Mouse (Mus musculus): ENCODE data around the gene Ms4a10. TPM values are rescaled to one million over a fixed set of nuclear protein-coding genes. Genes with fewer than 3 reads are reported as not detected.

Gene Ms4a10
- polyA plus RNA-seq (2015; fragmentation: Nextera tagmentation; extraction: Ambion mirVana): not detected in 2 replicates

DNA sequence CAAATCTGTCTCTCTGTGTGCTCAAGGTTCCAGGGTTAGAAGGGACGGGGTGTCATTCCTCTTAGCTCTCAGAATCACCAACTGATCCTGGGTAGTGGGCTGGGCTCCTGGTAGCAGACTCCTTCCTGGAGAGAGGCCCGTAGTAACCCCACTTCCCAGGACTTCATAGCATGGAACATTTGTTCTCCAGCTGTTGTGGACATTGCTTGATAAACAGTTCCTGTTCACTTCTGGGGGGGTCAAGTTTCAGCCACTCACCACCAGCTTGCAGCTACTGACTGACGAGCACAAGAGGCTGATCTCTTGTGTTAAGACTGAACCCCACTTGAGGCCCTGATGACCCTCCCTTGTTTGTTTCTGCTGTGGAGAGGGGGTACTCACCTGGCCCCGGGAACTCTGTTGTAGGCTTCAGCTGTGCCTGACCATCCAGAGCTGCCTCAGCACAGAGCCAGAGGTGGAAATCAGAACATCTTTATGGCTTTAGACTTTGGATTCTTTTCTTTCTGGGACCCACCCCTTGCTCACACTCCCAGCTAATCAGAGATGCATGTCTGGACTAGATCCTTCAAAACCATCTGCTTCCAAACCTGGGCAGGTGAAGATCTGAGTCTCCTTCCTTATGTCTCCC is at the start of gene Ms4a10:
Ms4a10 (minus strand) TSS at position 433 of the 628 bp plus-strand sequence.
- H3K4me3 ChIP-seq (replicated peaks): no peak within 1 kb of the TSS
- H3K9me3 ChIP-seq: no peaks in the 10 kb centered on the region
- no peak for ATAC-seq
- no peak within 1 kb of the TSS for H3K9ac ChIP-seq (replicated peaks)
- no peaks in the 10 kb centered on the region for H3K27me3 ChIP-seq
- WGBS: 64% methylated on average over 4 of the region's 4 CpGs
- no peaks in the 10 kb centered on the region for H3K4me1 ChIP-seq (replicated peaks)
- H3K36me3 ChIP-seq: no peaks in the 10 kb centered on the region
- no peak within 1 kb of the TSS for H3K27ac ChIP-seq
- H3K4me2 ChIP-seq (replicated peaks): no peak within 1 kb of the TSS

DNA sequence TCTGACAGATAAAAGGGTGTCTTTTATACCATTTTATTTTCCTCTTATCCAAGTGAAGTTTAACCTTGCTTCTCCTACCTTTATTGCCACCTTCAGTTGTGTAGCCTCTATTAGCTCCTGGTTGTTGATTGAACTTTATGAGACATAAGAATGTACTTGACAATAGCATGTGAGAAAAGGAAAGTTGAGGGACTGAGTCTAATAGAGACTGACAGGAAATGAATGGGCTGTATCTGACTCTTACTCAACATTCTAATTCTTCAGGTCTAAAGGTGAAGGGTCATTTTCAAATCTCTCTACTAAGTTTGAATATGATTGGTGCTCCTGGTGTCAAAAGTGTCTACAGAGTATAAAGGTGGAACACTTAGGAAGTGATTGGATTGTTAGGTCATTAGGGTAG is 47.9 kb upstream of the Ms4a10 start:
- Histone ChIP-seq H3K4me2 (replicated peaks) (no peak overlapping the region), H3K36me3 (no peaks in the 10 kb centered on the region), H3K4me3 (replicated peaks) (no peak overlapping the region), H3K27ac (no peak overlapping the region), H3K27me3 (no peaks in the 10 kb centered on the region), H3K9me3 (no peaks in the 10 kb centered on the region), H3K9ac (replicated peaks) (no peak overlapping the region), H3K4me1 (replicated peaks) (no peaks in the 10 kb centered on the region)
- no peak for ATAC-seq

DNA sequence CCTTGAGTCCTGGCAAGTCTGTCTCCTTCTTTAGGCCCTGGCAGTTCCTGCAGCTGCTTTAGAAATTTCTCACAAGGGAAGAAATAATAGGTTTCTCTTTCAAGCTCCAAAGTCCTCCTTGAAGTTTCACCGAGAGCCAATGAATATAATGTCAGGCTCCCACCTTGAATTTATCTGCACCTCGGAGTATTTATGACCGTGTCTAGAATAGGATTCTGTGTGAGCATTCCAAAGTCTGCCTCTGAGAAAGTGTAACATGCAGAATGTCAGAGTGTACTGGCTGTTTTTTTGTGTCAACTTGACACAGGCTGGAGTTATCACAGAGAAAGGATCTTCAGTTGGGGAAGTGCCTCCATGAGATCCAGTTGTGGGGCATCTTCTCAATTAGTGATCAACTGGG is 43.4 kb upstream of the Ms4a10 start, which contains the start of gene Ms4a18:
Ms4a18 (minus strand) TSS at position 141 of the 400 bp plus-strand sequence.
- 92% methylated on average over 3 of the region's 3 CpGs for WGBS

DNA sequence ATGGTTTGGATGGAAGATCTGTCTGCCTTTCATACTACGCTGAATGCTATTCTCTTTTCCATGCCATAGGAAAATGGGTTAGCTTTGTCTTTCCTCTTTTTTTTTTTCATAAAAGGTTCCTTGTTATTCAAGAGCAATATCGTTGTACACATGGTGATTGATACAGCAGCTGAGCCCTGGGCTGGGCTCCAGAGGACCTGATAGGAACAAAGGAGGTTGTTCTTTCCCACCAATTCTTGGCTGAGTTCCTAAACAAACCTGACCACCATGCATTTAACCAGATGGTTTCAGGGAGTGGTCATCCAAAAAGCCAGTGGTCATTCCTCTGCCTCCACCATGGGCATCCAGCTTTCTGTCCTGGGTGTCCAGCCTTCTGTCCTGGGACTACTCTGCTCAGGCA is 42.8 kb upstream of the Ms4a10 start:
- H3K9ac ChIP-seq (replicated peaks): no peak overlapping the region
- H3K36me3 ChIP-seq: no peaks in the 10 kb centered on the region
- 73% methylated on average over 2 of the region's 2 CpGs for WGBS
- H3K4me1 ChIP-seq (replicated peaks): no peaks in the 10 kb centered on the region
- H3K27ac ChIP-seq: no peak overlapping the region
- no peak for ATAC-seq
- no peak overlapping the region for H3K4me3 ChIP-seq (replicated peaks)
- H3K9me3 ChIP-seq: no peaks in the 10 kb centered on the region
- H3K27me3 ChIP-seq: no peaks in the 10 kb centered on the region
- no peak overlapping the region for H3K4me2 ChIP-seq (replicated peaks)

More for the DNA sequence above, 43.4 kb upstream of the Ms4a10 start, which contains the start of gene Ms4a18:
- Histone ChIP-seq H3K36me3 (no peaks in the 10 kb centered on the region), H3K27ac (no peak within 1 kb of the TSS), H3K4me2 (replicated peaks) (no peak within 1 kb of the TSS), H3K4me1 (replicated peaks) (no peaks in the 10 kb centered on the region), H3K9ac (replicated peaks) (no peak within 1 kb of the TSS), H3K27me3 (no peaks in the 10 kb centered on the region), H3K9me3 (no peaks in the 10 kb centered on the region), H3K4me3 (replicated peaks) (no peak within 1 kb of the TSS)
- ATAC-seq: no peak

DNA sequence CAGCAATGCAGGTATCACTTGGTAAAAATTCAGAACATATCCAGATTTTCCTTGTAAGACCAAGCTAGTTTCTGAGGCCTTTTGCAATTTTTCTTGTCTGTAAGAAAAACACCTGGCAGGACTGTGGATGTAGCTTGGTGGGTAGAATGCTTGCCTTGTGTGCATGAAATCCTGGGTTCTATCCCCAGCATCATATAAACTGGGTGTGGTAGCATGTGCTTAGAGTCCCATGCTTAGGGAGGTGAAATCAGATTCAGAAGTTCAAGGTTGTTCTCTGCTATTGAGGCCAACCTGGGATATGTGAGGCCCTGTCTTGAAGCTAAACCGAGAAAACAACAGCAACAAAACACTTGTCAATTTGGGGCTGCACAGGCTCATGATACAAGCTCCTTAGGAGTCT is 41.5 kb upstream of the Ms4a10 start:
- 82% methylated on average over 1 of the region's 1 CpGs for WGBS
- Histone ChIP-seq H3K9me3 (no peaks in the 10 kb centered on the region), H3K36me3 (no peaks in the 10 kb centered on the region), H3K27ac (no peak overlapping the region), H3K4me1 (replicated peaks) (no peaks in the 10 kb centered on the region), H3K27me3 (no peaks in the 10 kb centered on the region), H3K4me2 (replicated peaks) (no peak overlapping the region), H3K9ac (replicated peaks) (no peak overlapping the region), H3K4me3 (replicated peaks) (no peak overlapping the region)
- no peak for ATAC-seq

DNA sequence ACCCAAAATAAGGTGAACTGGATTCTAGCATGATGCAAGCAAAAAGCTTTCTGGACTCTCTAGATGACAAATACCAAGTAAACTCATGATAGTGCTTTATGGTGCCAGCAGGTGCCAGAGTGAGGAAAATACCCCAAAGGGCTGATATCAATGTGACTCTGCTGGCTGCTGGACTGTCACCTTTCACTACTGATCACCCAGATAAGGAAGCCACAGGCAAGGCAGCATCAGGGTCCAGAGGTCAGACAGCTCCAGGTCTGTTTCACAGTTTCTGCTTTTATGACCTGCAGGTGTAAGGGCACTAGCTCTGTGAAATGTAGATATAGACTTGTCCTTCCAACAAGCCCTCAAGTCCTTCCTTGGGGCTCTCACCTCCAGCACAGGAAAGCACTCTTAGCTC is 41.0 kb upstream of the Ms4a10 start:
- Histone ChIP-seq H3K4me2 (replicated peaks) (no peak overlapping the region), H3K4me1 (replicated peaks) (no peaks in the 10 kb centered on the region), H3K4me3 (replicated peaks) (no peak overlapping the region), H3K9ac (replicated peaks) (no peak overlapping the region), H3K9me3 (no peaks in the 10 kb centered on the region), H3K27me3 (no peaks in the 10 kb centered on the region), H3K36me3 (no peaks in the 10 kb centered on the region), H3K27ac (no peak overlapping the region)
- ATAC-seq: no peak

DNA sequence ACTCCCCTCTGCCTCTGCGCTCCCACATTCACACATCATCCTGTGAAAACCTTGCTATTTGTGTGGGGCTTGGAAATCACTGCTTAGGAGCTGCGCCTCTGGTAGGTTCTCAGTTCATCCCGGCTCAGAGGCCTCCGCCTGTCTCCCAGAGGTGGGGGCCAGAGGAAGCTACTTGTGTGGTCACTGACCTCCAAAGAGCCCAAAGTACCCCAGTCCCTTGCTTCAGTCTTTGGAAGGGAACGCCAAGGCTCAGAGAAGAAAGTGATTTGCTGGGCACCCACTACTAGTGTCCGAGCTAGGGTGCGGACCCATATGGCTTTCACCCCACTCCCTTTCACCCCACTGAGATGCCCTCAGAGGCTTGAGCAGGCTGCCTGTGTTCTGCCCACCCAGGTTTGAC is 18.7 kb upstream of the Ms4a10 start, which contains the start of gene Ms4a15:
Ms4a15 (minus strand) TSS at position 101 of the 400 bp plus-strand sequence.
- H3K9ac ChIP-seq (replicated peaks): no peak within 1 kb of the TSS
- no peaks in the 10 kb centered on the region for H3K27me3 ChIP-seq
- H3K4me2 ChIP-seq (replicated peaks): no peak within 1 kb of the TSS
- no peak within 1 kb of the TSS for H3K27ac ChIP-seq
- 89% methylated on average over 7 of the region's 7 CpGs for WGBS
- H3K36me3 ChIP-seq: no peaks in the 10 kb centered on the region
- 0 out of 2 replicates have a peak, but pooled peaks have one; percentile 20 for ATAC-seq
- no peaks in the 10 kb centered on the region for H3K4me1 ChIP-seq (replicated peaks)
- H3K9me3 ChIP-seq: no peaks in the 10 kb centered on the region
- no peak within 1 kb of the TSS for H3K4me3 ChIP-seq (replicated peaks)

DNA sequence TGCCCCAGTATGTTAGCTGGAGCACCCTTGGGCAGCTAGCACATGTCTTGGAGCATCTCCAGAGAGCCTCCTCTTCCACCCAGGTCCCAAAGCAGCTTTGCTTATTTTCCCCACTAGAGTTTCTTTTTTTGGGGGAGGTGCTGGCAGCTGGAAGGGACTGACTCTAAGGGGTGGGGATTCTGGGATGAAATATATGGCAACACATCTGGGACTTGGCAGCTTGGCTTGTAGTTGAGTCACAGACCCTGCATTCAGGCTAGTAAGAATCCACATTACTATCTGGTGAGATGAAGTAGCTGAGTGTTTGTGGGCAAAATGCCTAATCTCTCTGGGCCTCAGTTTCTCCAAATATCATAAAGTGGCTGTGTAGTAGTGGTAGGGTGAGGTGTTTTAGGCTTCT is 17.4 kb upstream of the Ms4a10 start:
- no peaks in the 10 kb centered on the region for H3K27me3 ChIP-seq
- no peak overlapping the region for H3K4me2 ChIP-seq (replicated peaks)
- H3K9me3 ChIP-seq: no peaks in the 10 kb centered on the region
- H3K36me3 ChIP-seq: no peaks in the 10 kb centered on the region
- ATAC-seq: no peak
- H3K4me1 ChIP-seq (replicated peaks): no peaks in the 10 kb centered on the region
- no peak overlapping the region for H3K27ac ChIP-seq
- no peak overlapping the region for H3K4me3 ChIP-seq (replicated peaks)
- H3K9ac ChIP-seq (replicated peaks): no peak overlapping the region

DNA sequence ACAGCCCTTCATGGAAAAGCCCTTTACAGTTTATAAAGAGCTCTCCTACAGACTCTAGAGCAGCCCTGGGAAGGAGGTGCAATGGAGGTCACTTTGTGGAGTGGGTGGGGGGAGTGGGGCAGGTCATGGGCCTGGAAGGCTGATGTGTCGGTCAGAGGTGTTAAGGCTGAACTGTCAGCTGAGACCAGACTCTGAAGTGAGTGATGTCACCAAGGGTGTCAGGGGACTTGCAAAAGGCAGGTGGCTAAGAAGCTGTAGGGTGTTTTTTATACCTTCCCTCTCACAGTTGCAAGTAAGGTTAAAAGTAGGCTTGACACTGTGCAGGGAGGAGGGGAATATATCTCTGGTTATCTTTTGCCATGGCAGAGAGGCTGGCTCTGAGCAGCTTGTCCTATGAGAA is 16.3 kb upstream of the Ms4a10 start:
- no peak overlapping the region for H3K4me3 ChIP-seq (replicated peaks)
- H3K4me1 ChIP-seq (replicated peaks): no peaks in the 10 kb centered on the region
- no peak overlapping the region for H3K9ac ChIP-seq (replicated peaks)
- H3K27me3 ChIP-seq: no peaks in the 10 kb centered on the region
- no peak for ATAC-seq
- no peak overlapping the region for H3K4me2 ChIP-seq (replicated peaks)
- no peak overlapping the region for H3K27ac ChIP-seq
- WGBS: 74% methylated on average over 1 of the region's 1 CpGs
- no peaks in the 10 kb centered on the region for H3K36me3 ChIP-seq
- H3K9me3 ChIP-seq: no peaks in the 10 kb centered on the region

DNA sequence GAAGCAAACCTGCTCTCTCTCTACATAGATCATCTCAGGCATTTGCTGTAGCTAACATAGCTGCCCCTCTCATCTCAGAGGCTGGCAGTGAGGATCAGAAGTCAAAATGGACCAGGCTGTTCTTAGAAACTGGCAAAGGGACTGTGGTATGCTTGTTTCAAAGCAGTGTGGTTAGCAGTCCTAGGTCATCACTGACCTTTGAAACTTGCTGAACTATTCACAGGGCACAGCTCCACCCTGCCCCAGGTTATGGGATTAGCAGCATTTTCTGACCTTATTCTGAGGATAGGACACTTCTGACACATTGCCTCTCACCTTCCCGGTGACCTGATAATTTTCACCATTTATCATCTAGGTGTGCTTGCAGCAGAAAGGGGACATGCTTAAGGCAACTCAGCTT is 14.1 kb upstream of the Ms4a10 start:
- Histone ChIP-seq H3K4me2 (replicated peaks) (no peak overlapping the region), H3K4me1 (replicated peaks) (no peaks in the 10 kb centered on the region), H3K27ac (no peak overlapping the region), H3K9me3 (no peaks in the 10 kb centered on the region), H3K36me3 (no peaks in the 10 kb centered on the region), H3K4me3 (replicated peaks) (no peak overlapping the region), H3K9ac (replicated peaks) (no peak overlapping the region), H3K27me3 (no peaks in the 10 kb centered on the region)
- 100% methylated on average over 1 of the region's 1 CpGs for WGBS
- ATAC-seq: no peak

DNA sequence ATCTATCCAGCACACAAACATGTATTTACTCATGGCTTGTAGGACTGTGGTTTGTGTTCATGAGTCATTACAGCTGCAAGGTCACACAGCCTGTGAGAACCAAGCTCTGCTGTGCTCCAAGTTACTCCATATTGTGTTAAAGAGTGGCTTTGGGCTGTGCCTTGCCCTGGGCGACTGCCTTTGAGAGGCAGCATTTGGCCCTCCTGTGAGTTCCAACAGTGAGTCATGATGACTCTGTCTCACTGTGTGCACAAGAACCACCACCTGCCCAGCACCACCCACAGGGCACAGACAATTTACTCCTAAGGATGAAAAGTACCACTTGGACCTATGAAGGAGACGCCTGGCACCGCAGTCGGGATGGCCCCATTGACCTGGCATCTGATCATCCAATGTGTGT is 11.4 kb upstream of the Ms4a10 start:
- Histone ChIP-seq H3K36me3 (no peaks in the 10 kb centered on the region), H3K4me2 (replicated peaks) (no peak overlapping the region), H3K4me3 (replicated peaks) (no peak overlapping the region), H3K9me3 (no peaks in the 10 kb centered on the region), H3K27me3 (0 out of 2 replicates have a peak, but pooled peaks cover 5% of the 10 kb centered on the region), H3K9ac (replicated peaks) (no peak overlapping the region), H3K4me1 (replicated peaks) (no peaks in the 10 kb centered on the region), H3K27ac (no peak overlapping the region)
- ATAC-seq: no peak
- 95% methylated on average over 4 of the region's 4 CpGs for WGBS

DNA sequence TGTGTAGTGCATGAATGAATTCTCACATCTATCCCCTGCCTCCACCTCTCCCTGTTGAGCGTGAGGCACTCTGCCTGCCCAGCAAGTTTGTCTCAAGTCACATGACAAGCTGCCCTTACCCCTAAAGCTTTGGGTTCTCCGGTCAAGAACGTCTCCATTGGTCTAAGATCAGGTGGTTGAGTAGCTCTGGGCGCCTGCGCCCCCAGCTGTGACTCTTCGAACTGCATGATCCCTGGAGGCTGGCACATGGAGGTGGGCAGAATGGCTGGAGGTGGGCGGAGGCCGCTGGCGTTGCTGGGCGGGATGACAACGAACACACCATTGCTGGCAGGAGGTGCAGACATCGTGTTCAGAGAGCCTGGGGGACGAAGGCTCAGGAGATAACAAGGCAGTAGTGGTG is 10.1 kb upstream of the Ms4a10 start:
- H3K27me3 ChIP-seq: 0 out of 2 replicates have a peak, but pooled peaks cover 5% of the 10 kb centered on the region
- H3K9me3 ChIP-seq: no peaks in the 10 kb centered on the region
- no peaks in the 10 kb centered on the region for H3K36me3 ChIP-seq
- no peak overlapping the region for H3K4me2 ChIP-seq (replicated peaks)
- H3K4me1 ChIP-seq (replicated peaks): no peaks in the 10 kb centered on the region
- no peak overlapping the region for H3K4me3 ChIP-seq (replicated peaks)
- ATAC-seq: no peak
- no peak overlapping the region for H3K9ac ChIP-seq (replicated peaks)
- no peak overlapping the region for H3K27ac ChIP-seq
- WGBS: 81% methylated on average over 13 of the region's 13 CpGs

DNA sequence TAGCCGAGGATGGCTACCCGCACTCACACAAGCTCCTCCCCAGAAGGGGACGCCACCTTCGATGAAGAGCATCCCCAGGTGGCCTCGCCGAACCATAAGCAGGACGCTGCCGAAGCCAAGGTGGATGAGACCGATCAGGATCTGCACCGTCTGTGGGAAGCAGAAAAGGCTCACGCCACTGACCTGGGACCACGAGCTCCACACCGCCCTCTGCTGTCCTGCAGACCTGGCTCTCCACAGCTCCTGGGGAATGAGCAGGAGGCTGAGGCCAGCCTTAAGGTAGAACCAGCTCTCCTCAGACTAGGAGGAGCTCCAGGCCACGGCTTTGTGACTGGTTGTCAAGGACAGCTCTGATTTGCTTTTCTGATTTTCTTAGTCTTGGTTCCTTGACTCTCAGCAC is 8.7 kb upstream of the Ms4a10 start:
- 23% methylated on average over 14 of the region's 14 CpGs for WGBS
- Histone ChIP-seq H3K27ac (no peak overlapping the region), H3K4me2 (replicated peaks) (0 out of 2 replicates have a peak overlapping the region, but pooled peaks have one; percentile 27), H3K4me3 (replicated peaks) (no peak overlapping the region), H3K9me3 (no peaks in the 10 kb centered on the region), H3K9ac (replicated peaks) (no peak overlapping the region), H3K36me3 (no peaks in the 10 kb centered on the region), H3K4me1 (replicated peaks) (no peaks in the 10 kb centered on the region), H3K27me3 (0 out of 2 replicates have a peak, but pooled peaks cover 5% of the 10 kb centered on the region)
- no peak for ATAC-seq
